Mouse (Mus musculus) embryonic facial prominence, embryonic 13.5 days (tissue): ENCODE measurements around the gene Plau. TPM values are rescaled to one million over a fixed set of nuclear protein-coding genes. Genes with fewer than 3 reads are reported as not detected.
A peak's percentile ranks its signal among the peaks of the same experiment; 100 is the strongest.

Experiments used
- ATAC-seq: fragments of 200-750 bp; cut with Nextera tagmentation; 2 replicates; pipeline ENCODE4 v1.8.0; 2017; ENCODE audit warnings: low read depth; ENCODE audit not compliant: insufficient number of reproducible peaks, insufficient read depth, low FRiP score, low TSS enrichment
- H3K27ac ChIP-seq: fragments of 300-500 bp; sonication (generic); 2 replicates; pipeline ENCODE4 v1.5.1; 2015; ENCODE audit warnings: moderate library complexity, mild to moderate bottlenecking, inconsistent platforms
- H3K27me3 ChIP-seq: fragments of 300-500 bp; sonication (generic); 2 replicates; pipeline ENCODE4 v1.6.1; 2015; ENCODE audit warnings: mild to moderate bottlenecking, inconsistent platforms
- H3K36me3 ChIP-seq: fragments of 300-500 bp; sonication (generic); 2 replicates; pipeline ENCODE4 v1.6.1; 2015; ENCODE audit warnings: mild to moderate bottlenecking, inconsistent platforms
- H3K4me1 ChIP-seq: fragments of 300-500 bp; sonication (generic); 2 replicates; pipeline ENCODE4 v1.6.1; 2015; ENCODE audit warnings: inconsistent platforms
- H3K4me2 ChIP-seq: fragments of 300-500 bp; sonication (generic); 2 replicates; pipeline ENCODE4 v1.6.1; 2015; ENCODE audit warnings: moderate library complexity, mild to moderate bottlenecking, inconsistent platforms
- H3K4me3 ChIP-seq: fragments of 300-500 bp; sonication (generic); 2 replicates; pipeline ENCODE4 v1.5.1; 2015; ENCODE audit warnings: mild to moderate bottlenecking, inconsistent platforms
- H3K9ac ChIP-seq: fragments of 300-500 bp; sonication (generic); 2 replicates; pipeline ENCODE4 v1.6.1; 2015; ENCODE audit warnings: mild to moderate bottlenecking, inconsistent platforms
- H3K9me3 ChIP-seq: fragments of 300-500 bp; sonication (generic); 2 replicates; pipeline ENCODE4 v1.6.1; 2016; ENCODE audit warnings: inconsistent platforms
- WGBS: fragments of 180-500 bp; shearing (Covaris S2); methylation state at CpG from one replicate; pipeline ENCODE4 v1.1.7; 2015; ENCODE audit warnings: mixed read lengths; 5-methylcytosine and 5-hydroxymethylcytosine counted together
- polyA plus RNA-seq: library from polyadenylated mRNA; unstranded; fragments of >200 nt; fragmentation: Nextera tagmentation; extraction: Ambion mirVana; gene quantifications from 2 replicates; pipeline ENCODE4 v1.2.1, GENCODE M21; 2015

Plau gene
- polyA plus RNA-seq, 1 experiment from 2014 or later, result 2.3 TPM

GRCm38 (mm10) chr14:20873931-20874330 is 37.5 kb downstream of the Plau start:
- Histone ChIP-seq H3K9me3 (no peaks in the 10 kb centered on the region), H3K4me3 (no peak overlapping the region), H3K4me1 (no peaks in the 10 kb centered on the region; the same call in 1 of the 2 replicates), H3K27me3 (no peaks in the 10 kb centered on the region), H3K36me3 (no peaks in the 10 kb centered on the region), H3K9ac (no peak overlapping the region), H3K4me2 (no peak overlapping the region), H3K27ac (no peak overlapping the region)
- ATAC-seq, result no peak
- 50% methylated on average over 6 of the region's 6 CpGs for WGBS

- peak overlapping the region; percentile 68 for H3K27ac ChIP-seq
- no peak overlapping the region for H3K4me3 ChIP-seq
- H3K27me3 ChIP-seq, result no peaks in the 10 kb centered on the region
- H3K36me3 ChIP-seq, result no peaks in the 10 kb centered on the region
- H3K4me2 ChIP-seq, result 0 out of 2 replicates have a peak overlapping the region, but pooled peaks have one; percentile 22
- peaks cover 24% of the 10 kb centered on the region for H3K4me1 ChIP-seq
- no peak overlapping the region for H3K9ac ChIP-seq
- WGBS, result 84% methylated on average over 5 of the region's 5 CpGs
- ATAC-seq, result no peak
- H3K9me3 ChIP-seq, result no peaks in the 10 kb centered on the region
Observed at GRCm38 (mm10) chr14:20884691-20885090, 48.2 kb downstream of the Plau start.

DNA sequence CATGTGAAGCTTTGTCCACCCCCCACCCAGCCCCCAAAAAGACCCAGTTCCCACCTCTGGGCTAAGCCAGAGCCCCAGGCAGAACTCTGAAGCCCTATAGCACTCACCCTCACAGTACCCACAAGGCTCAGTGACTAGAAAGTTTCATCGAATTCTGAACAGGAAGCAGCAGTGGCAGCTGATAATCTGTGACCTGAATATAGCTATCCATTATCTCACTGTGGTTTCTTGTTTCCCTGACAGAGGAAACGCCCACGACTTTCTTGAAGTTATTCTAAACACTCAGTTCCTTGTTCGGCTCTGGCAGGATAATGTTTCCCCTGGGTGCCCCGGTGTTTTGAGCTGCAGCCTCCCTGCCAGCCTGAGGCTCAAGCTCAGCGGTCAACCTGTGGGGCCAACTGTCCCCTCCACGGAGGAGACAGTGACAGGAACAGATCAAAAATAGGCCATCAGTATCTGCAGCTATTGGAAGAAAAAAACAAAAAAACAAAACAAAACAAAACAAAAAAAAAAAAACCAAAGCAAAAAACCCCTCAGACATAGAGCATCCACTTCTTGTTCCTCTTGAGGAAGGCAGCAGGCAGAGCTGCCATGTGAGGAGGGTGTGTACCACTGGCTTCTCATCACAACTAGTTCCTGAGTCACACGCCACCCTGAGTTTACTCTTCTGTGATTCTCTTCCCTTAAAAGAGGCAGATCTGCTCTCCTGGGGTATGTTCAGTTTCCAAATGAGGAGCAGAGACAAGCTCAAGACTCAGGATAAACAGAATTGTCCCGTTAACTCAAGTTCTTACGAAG is 48.8 kb downstream of the Plau start:
- H3K9ac ChIP-seq, result 0 out of 2 replicates have a peak overlapping the region, but pooled peaks have one; percentile 17
- 17% methylated on average over 10 of the region's 10 CpGs for WGBS
- ATAC-seq, result no peak
- H3K27ac ChIP-seq, result peak overlapping the region; percentile 68
- peaks cover 24% of the 10 kb centered on the region for H3K4me1 ChIP-seq
- no peaks in the 10 kb centered on the region for H3K9me3 ChIP-seq
- H3K27me3 ChIP-seq, result no peaks in the 10 kb centered on the region
- no peak overlapping the region for H3K4me3 ChIP-seq
- no peaks in the 10 kb centered on the region for H3K36me3 ChIP-seq
- 0 out of 2 replicates have a peak overlapping the region, but pooled peaks have one; percentile 22 for H3K4me2 ChIP-seq

- H3K36me3 ChIP-seq, result no peaks in the 10 kb centered on the region
- H3K27me3 ChIP-seq, result no peaks in the 10 kb centered on the region
- H3K4me2 ChIP-seq, result no peak overlapping the region
- peak overlapping the region; percentile 68; the same call in 1 of the 2 replicates for H3K27ac ChIP-seq
- no peak for ATAC-seq
- 39% methylated on average over 4 of the region's 4 CpGs for WGBS
- H3K4me3 ChIP-seq, result no peak overlapping the region
- no peaks in the 10 kb centered on the region for H3K9me3 ChIP-seq
- no peak overlapping the region for H3K9ac ChIP-seq
- peaks cover 18% of the 10 kb centered on the region for H3K4me1 ChIP-seq
Observed at GRCm38 (mm10) chr14:20886266-20886665, 49.8 kb downstream of the Plau start.

- Histone ChIP-seq H3K4me1 (peaks cover 28% of the 10 kb centered on the region), H3K4me2 (no peak overlapping the region), H3K9me3 (no peaks in the 10 kb centered on the region), H3K36me3 (no peaks in the 10 kb centered on the region), H3K27me3 (no peaks in the 10 kb centered on the region), H3K27ac (no peak overlapping the region), H3K4me3 (no peak overlapping the region), H3K9ac (no peak overlapping the region)
- WGBS, result 63% methylated on average over 7 of the region's 7 CpGs
- ATAC-seq, result no peak
Observed at GRCm38 (mm10) chr14:20887541-20888085, 51.2 kb downstream of the Plau start.

GRCm38 (mm10) chr14:20891941-20892402 is 55.5 kb downstream of the Plau start:
- peak overlapping the region; percentile 21 for H3K4me2 ChIP-seq
- 29% methylated on average over 9 of the region's 9 CpGs for WGBS
- H3K4me3 ChIP-seq, result no peak overlapping the region
- no peaks in the 10 kb centered on the region for H3K27me3 ChIP-seq
- ATAC-seq, result 0 out of 2 replicates have a peak, but pooled peaks have one; percentile 43
- no peaks in the 10 kb centered on the region for H3K36me3 ChIP-seq
- no peak overlapping the region for H3K9ac ChIP-seq
- peak overlapping the region; percentile 70 for H3K27ac ChIP-seq
- peaks cover 23% of the 10 kb centered on the region for H3K4me1 ChIP-seq
- no peaks in the 10 kb centered on the region for H3K9me3 ChIP-seq

Other genes starting within 250 kb of the Plau start
- gene Usp54, start 195.6 kb upstream of the Plau start, polyA plus RNA-seq, result 8.5 and 9.4 TPM in 2 replicates
- 0.47 and 0.62 TPM in 2 replicates for gene Myoz1, start 180.1 kb upstream of the Plau start, polyA plus RNA-seq
- gene Synpo2l, start 168.3 kb upstream of the Plau start, polyA plus RNA-seq, result 2.3 and 3.3 TPM in 2 replicates
- gene Sec24c, start 162.4 kb upstream of the Plau start, polyA plus RNA-seq, result 90.7 and 93.3 TPM in 2 replicates
- gene Fut11, start 141.7 kb upstream of the Plau start, polyA plus RNA-seq, result 25.1 and 26.2 TPM in 2 replicates
- 193 and 219 TPM in 2 replicates for gene Chchd1, start 133.7 kb upstream of the Plau start, polyA plus RNA-seq
- gene Zswim8, start 129.1 kb upstream of the Plau start, polyA plus RNA-seq, result 45.1 and 49.6 TPM in 2 replicates
- gene Ndst2, start 102.1 kb upstream of the Plau start, polyA plus RNA-seq, result 27.5 and 28.5 TPM in 2 replicates
- gene Camk2g, start 42.6 kb upstream of the Plau start, polyA plus RNA-seq, result 62.6 and 75.3 TPM in 2 replicates
- 36.4 and 38.8 TPM in 2 replicates for gene Vcl, start 92.7 kb downstream of the Plau start, polyA plus RNA-seq
- 69.4 and 81.7 TPM in 2 replicates for gene Ap3m1, start 215.8 kb downstream of the Plau start, polyA plus RNA-seq
- gene Adk, start 215.9 kb downstream of the Plau start, polyA plus RNA-seq, result 162 and 168 TPM in 2 replicates